Mouse (Mus musculus) heart, embryonic 14.5 days (tissue): ENCODE results near the gene Ctcf. TPM values are rescaled to one million over a fixed set of nuclear protein-coding genes. Genes with fewer than 3 reads are reported as not detected.
A peak's percentile ranks its signal among the peaks of the same experiment; 100 is the strongest.

Experiments
- ATAC-seq: fragments of 200-750 bp; cut with Nextera tagmentation; 2 replicates; pipeline ENCODE4 v1.8.0; 2017; ENCODE audit warnings: low read depth, moderate TSS enrichment; ENCODE audit not compliant: insufficient number of reproducible peaks, insufficient read depth, low FRiP score
- H3K27ac ChIP-seq, 2 experiments: fragments of 200-500 bp in 1 of 2; fragments of 300-500 bp in 1 of 2; sonication (generic) in 1 of 2; replicated peaks in 1 of 2; 2 replicates each; pipeline ENCODE4 v1.5.1; 2012 to 2014; ENCODE audit warnings: low read depth in 2 of 2, low read length in 2 of 2, control low read depth in 1 of 2, mild to moderate bottlenecking in 1 of 2, mixed read lengths in 1 of 2; ENCODE audit not compliant: control insufficient read depth in 1 of 2, insufficient read depth in 1 of 2
- H3K27me3 ChIP-seq: fragments of 300-500 bp; sonication (generic); 2 replicates; pipeline ENCODE4 v1.6.1; 2014; ENCODE audit warnings: mild to moderate bottlenecking, low read length, control low read depth; ENCODE audit not compliant: control insufficient read depth, insufficient read depth
- H3K36me3 ChIP-seq: fragments of 300-500 bp; sonication (generic); 2 replicates; pipeline ENCODE4 v1.6.1; 2014; ENCODE audit warnings: mild to moderate bottlenecking, control low read depth, low read length, mixed read lengths; ENCODE audit not compliant: control insufficient read depth, insufficient read depth
- H3K4me1 ChIP-seq, 2 experiments: fragments of 200-500 bp in 1 of 2; fragments of 300-500 bp in 1 of 2; sonication (generic) in 1 of 2; 2 replicates each; pipeline ENCODE4 v1.6.1; 2012 to 2014; ENCODE audit warnings: low read length in 2 of 2, control low read depth in 1 of 2, mixed read lengths in 1 of 2; ENCODE audit not compliant: control insufficient read depth in 2 of 2, insufficient read depth in 2 of 2
- H3K4me2 ChIP-seq: fragments of 300-500 bp; sonication (generic); 2 replicates; pipeline ENCODE4 v1.6.1; 2014; ENCODE audit warnings: mild to moderate bottlenecking, low read length
- H3K4me3 ChIP-seq, 2 experiments: fragments of 200-500 bp in 1 of 2; fragments of 300-500 bp in 1 of 2; sonication (generic) in 1 of 2; 2 replicates each; pipeline ENCODE4 v1.5.1; 2012 to 2014; ENCODE audit warnings: low read length in 2 of 2, mild to moderate bottlenecking in 2 of 2, control low read depth in 1 of 2, low read depth in 1 of 2, moderate library complexity in 1 of 2; ENCODE audit not compliant: control insufficient read depth in 1 of 2, insufficient read depth in 1 of 2
- H3K9ac ChIP-seq: fragments of 300-500 bp; sonication (generic); 2 replicates; pipeline ENCODE4 v1.6.1; 2014; ENCODE audit warnings: mild to moderate bottlenecking, low read length
- H3K9me3 ChIP-seq: fragments of 300-500 bp; sonication (generic); 2 replicates; pipeline ENCODE4 v1.6.1; 2016; ENCODE audit warnings: low read length, control low read depth; ENCODE audit not compliant: control insufficient read depth
- WGBS: fragments of 180-500 bp; shearing (Covaris S2); extraction: QIAGEN DNeasy Blood & Tissue Kit; methylation state at CpG from one replicate; pipeline ENCODE4 v1.1.7; 2014; 5-methylcytosine and 5-hydroxymethylcytosine counted together
- polyA plus RNA-seq: library from polyadenylated mRNA; unstranded; fragments of >200 nt; fragmentation: Nextera tagmentation; extraction: Ambion mirVana; gene quantifications from 2 replicates; pipeline ENCODE4 v1.2.1, GENCODE M21; 2014

Gene Ctcf
- polyA plus RNA-seq, 1 experiment from 2014 or later: 62.5 TPM

GRCm38 (mm10) chr8:105677891-105678290, 41.5 kb downstream of the Ctcf start:
- 87% methylated on average over 1 of the region's 1 CpGs for WGBS

GRCm38 (mm10) chr8:105685325-105685724, 49.0 kb downstream of the Ctcf start:
- WGBS: 73% methylated on average over 7 of the region's 7 CpGs
- peaks cover 0 to 10% of the 10 kb centered on the region in 2 experiments; a peak in 1 of 4 replicates for H3K4me1 ChIP-seq
- no peak overlapping the region for H3K27ac ChIP-seq
- H3K9me3 ChIP-seq: no peaks in the 10 kb centered on the region
- peak overlapping the region; percentile 48; the same call in 1 of the 2 replicates for H3K4me2 ChIP-seq
- H3K4me3 ChIP-seq: no peak overlapping the region
- peaks cover 43% of the 10 kb centered on the region for H3K36me3 ChIP-seq
- H3K9ac ChIP-seq: no peak overlapping the region
- peaks cover 14% of the 10 kb centered on the region for H3K27me3 ChIP-seq
- ATAC-seq: no peak

More at GRCm38 (mm10) chr8:105677891-105678290, 41.5 kb downstream of the Ctcf start:
- Histone ChIP-seq H3K27me3 (no peaks in the 10 kb centered on the region), H3K4me1 (no peaks in the 10 kb centered on the region), H3K36me3 (peaks cover 98% of the 10 kb centered on the region), H3K9me3 (no peaks in the 10 kb centered on the region), H3K4me3 (no peak overlapping the region), H3K27ac (no peak overlapping the region), H3K9ac (no peak overlapping the region), H3K4me2 (no peak overlapping the region)
- ATAC-seq: no peak

DNA sequence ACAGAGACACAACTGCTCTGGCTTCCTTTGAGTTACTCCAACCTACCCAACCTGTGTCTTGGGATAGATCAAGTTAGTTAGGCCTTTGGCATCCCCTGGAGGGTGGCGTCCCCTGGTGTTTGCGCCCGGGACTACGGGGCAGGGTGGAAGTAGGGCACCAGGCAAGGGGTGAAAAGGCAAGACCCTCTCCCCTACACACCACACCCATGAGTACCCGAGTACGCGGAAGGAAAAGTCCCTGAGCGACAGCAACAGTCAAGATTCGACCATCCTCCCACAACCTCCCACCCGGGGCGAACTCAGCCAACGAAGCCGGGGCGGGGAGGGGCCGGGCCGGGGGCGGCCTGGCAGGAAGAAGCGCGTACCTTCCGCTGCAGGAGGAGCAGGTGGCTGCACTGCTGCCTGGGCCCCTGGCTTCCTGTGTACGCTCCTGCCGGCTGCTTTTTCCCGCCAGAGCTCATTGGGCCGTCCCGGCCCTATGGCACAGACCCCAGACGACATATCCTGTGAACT, 49.5 kb downstream of the Ctcf start, which contains the start of gene Carmil2:
TSS of gene Carmil2 (plus strand) at position 479 of the 513 bp plus-strand sequence.
- H3K27me3 ChIP-seq: peaks cover 15% of the 10 kb centered on the region
- peak within 1 kb of the TSS; percentile 52 for H3K9ac ChIP-seq
- H3K27ac ChIP-seq: no peak within 1 kb of the TSS
- H3K4me3 ChIP-seq: peak within 1 kb of the TSS; percentile 2 to 12; a peak in 2 of 4 replicates
- H3K4me1 ChIP-seq: peaks cover 0 to 10% of the 10 kb centered on the region in 2 experiments; a peak in 1 of 4 replicates
- peak within 1 kb of the TSS; percentile 48 for H3K4me2 ChIP-seq
- no peak for ATAC-seq
- WGBS: 12% methylated on average over 26 of the region's 26 CpGs
- H3K9me3 ChIP-seq: no peaks in the 10 kb centered on the region
- H3K36me3 ChIP-seq: peaks cover 38% of the 10 kb centered on the region

GRCm38 (mm10) chr8:105686551-105686950, 50.2 kb downstream of the Ctcf start:
- no peak overlapping the region for H3K4me3 ChIP-seq
- WGBS: 63% methylated on average over 6 of the region's 6 CpGs

GRCm38 (mm10) chr8:105687512-105687911, 51.1 kb downstream of the Ctcf start:
- no peak overlapping the region for H3K9ac ChIP-seq
- H3K9me3 ChIP-seq: no peaks in the 10 kb centered on the region
- H3K4me3 ChIP-seq: no peak overlapping the region
- no peak overlapping the region for H3K4me2 ChIP-seq
- no peak for ATAC-seq
- H3K36me3 ChIP-seq: peaks cover 21% of the 10 kb centered on the region
- peaks cover 15% of the 10 kb centered on the region for H3K27me3 ChIP-seq
- 58% methylated on average over 8 of the region's 8 CpGs for WGBS
- H3K4me1 ChIP-seq: peaks cover 0 to 10% of the 10 kb centered on the region in 2 experiments; a peak in 1 of 4 replicates
- no peak overlapping the region for H3K27ac ChIP-seq

More at GRCm38 (mm10) chr8:105686551-105686950, 50.2 kb downstream of the Ctcf start:
- H3K36me3 ChIP-seq: peaks cover 31% of the 10 kb centered on the region
- no peak for ATAC-seq
- H3K27ac ChIP-seq: no peak overlapping the region
- no peak overlapping the region for H3K9ac ChIP-seq
- H3K9me3 ChIP-seq: no peaks in the 10 kb centered on the region
- H3K27me3 ChIP-seq: peaks cover 15% of the 10 kb centered on the region
- peaks cover 0 to 10% of the 10 kb centered on the region in 2 experiments; a peak in 1 of 4 replicates for H3K4me1 ChIP-seq
- H3K4me2 ChIP-seq: no peak overlapping the region

DNA sequence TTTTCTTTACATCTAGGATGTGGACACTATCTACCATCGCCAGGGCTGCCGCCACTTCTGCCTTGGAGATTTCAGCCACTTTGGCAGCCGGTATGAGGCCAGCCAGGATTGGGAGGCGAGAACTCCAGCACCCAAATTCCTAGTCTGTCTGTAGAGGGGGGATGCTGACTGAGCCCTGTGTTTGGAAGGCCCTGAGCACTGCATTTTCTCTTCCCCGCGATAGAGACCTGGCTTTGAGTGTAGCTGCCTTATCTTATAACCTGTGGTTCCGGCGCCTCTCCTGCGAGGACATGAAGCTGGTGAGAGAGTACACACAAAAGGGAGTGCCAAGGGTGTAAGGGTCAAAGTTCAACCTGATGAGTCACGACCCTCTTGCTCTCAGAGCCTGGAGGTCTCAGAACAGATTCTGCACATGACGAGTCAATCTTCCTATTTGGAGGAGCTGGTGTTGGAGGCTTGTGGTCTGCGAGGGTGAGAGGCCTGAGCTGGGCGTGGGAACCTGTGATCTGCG, 51.9 kb downstream of the Ctcf start:
- Histone ChIP-seq H3K9ac (no peak overlapping the region), H3K27me3 (peaks cover 15% of the 10 kb centered on the region), H3K4me2 (no peak overlapping the region), H3K4me1 (peaks cover 0 to 10% of the 10 kb centered on the region in 2 experiments; a peak in 1 of 4 replicates), H3K4me3 (no peak overlapping the region), H3K36me3 (peaks cover 13% of the 10 kb centered on the region), H3K9me3 (peaks cover 4% of the 10 kb centered on the region; the same call in 1 of the 2 replicates), H3K27ac (no peak overlapping the region)
- ATAC-seq: no peak
- 32% methylated on average over 14 of the region's 14 CpGs for WGBS

- 52% methylated on average over 34 of the region's 35 CpGs for WGBS
These were observed 53.1 kb downstream of the Ctcf start for GRCm38 (mm10) chr8:105689256-105689982.

More at GRCm38 (mm10) chr8:105689256-105689982, 53.1 kb downstream of the Ctcf start:
- Histone ChIP-seq H3K4me3 (no peak overlapping the region), H3K9ac (no peak overlapping the region), H3K4me2 (no peak overlapping the region), H3K36me3 (peaks cover 2% of the 10 kb centered on the region), H3K4me1 (peaks cover 5 to 15% of the 10 kb centered on the region in 2 experiments; a peak in 2 of 4 replicates), H3K27ac (no peak overlapping the region), H3K27me3 (peaks cover 15% of the 10 kb centered on the region), H3K9me3 (peaks cover 4% of the 10 kb centered on the region; the same call in 1 of the 2 replicates)
- no peak for ATAC-seq
